In the genomic region with DNA sequence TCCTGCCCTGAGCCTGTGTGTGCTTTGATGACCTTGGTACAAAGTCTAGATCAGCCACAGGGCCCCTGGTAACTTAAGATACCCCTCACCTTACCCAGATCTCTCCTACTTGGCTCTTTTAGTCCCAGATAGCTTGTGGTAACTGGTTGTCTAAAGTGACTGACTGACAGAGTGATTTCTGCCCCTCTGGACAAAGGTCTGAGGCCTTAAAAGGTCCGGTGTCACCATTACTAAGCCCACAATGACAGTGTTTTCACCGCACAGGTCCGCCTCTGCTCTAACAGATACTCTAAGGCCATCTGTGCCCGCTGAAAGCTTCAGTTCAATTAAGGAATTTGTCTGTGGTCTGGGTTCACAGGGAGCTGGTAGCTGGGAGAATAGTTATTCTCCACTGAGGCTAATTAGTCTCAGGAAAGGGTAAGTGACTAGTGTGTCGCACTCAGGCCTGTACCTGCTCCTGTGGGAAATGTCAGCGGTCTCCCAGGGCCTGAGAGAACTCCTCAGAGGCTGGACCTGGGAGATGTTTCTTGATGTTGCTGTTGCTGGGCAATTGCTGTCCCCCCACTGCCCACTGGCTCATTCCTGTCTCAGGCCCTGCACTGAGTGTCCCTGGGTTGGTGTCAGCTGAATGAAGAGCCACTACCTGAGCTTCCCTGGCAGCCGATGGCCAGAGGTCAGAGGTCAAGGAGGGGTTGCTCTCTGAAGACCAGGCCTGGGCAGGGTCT, we compare ENCODE assay signal across 9 mouse cellular contexts. TPM values are rescaled to one million over a fixed set of nuclear protein-coding genes. Genes with fewer than 3 reads are reported as not detected.
DNase-seq lines count a peak whose midpoint lies in the region; ATAC-seq and TF ChIP-seq lines count a peak whose summit lies in the region.
"Had no signal": no experiment of that assay in that cellular context is flagged by ENCODE, and none has a peak within 500 bp of the region (broad histone marks: within the 10 kb centered on the region; RNA-seq: fewer than 3 reads in every experiment).

No protein-coding gene starts in this region.

- no peak for ATAC-seq in granulocyte monocyte progenitor cell, adult 5-6 weeks (replicated peaks; ENCODE audit: poor library complexity, severe bottlenecking)

- no peak overlapping the region for H3K4me3 ChIP-seq in heart, embryonic 10.5 days
- no peak overlapping the region for H3K4me3 ChIP-seq in thymus, adult 2 months (ENCODE audit: control insufficient read depth, insufficient read depth, low read length)

- H3K27ac ChIP-seq in heart, embryonic 10.5 days, result peak overlapping the region; percentile 85
- H3K27ac ChIP-seq in thymus, adult 2 months (ENCODE audit: control insufficient read depth, insufficient read depth, low read length), result peak overlapping the region; percentile 81

- TF ChIP-seq POLR2A in thymus, adult 2 months (IDR thresholded peaks at IDR 0.05; ENCODE audit: control insufficient read depth, extremely low read depth, insufficient read depth, low read length, poor library complexity), result no peak

- WGBS in heart, embryonic 10.5 days, result 61% methylated on average over 7 of the region's 7 CpGs
- WGBS in thymus, adult 2 months, result 51% methylated on average over 7 of the region's 7 CpGs

- no peak for DNase-seq in heart, embryonic 10.5 days (ENCODE audit: low spot score)
- no peak for DNase-seq in heart, postnatal 10 days
- no peak for DNase-seq in thymus, adult 2 months
- no peak for DNase-seq in thymus, adult 18-20 months
- peak; percentile 35 for DNase-seq in kidney, postnatal 10 days
- DNase-seq in cerebellum, postnatal 4 days (ENCODE audit: low spot score in 2 of 2), result no peak
- DNase-seq in right cerebral cortex, postnatal 36 days (ENCODE audit: low spot score in 2 of 2), result no peak
- DNase-seq: retina, postnatal 1 day had no signal

- H3K36me3 ChIP-seq in heart, embryonic 10.5 days, result no peaks in the 10 kb centered on the region
- H3K36me3 ChIP-seq in thymus, adult 2 months (ENCODE audit: control insufficient read depth, insufficient read depth, low read length), result no peaks in the 10 kb centered on the region

- peaks cover 80% of the 10 kb centered on the region for H3K4me1 ChIP-seq in heart, embryonic 10.5 days
- peaks cover 67% of the 10 kb centered on the region for H3K4me1 ChIP-seq in thymus, adult 2 months (replicated peaks; ENCODE audit: control insufficient read depth, insufficient read depth, low read length)

- intact Hi-C loops in heart, postnatal 10 days (cut with DNase I), result no loop called here

- H3K9me3 ChIP-seq in heart, embryonic 10.5 days, result no peaks in the 10 kb centered on the region

- H3K27me3 ChIP-seq in heart, embryonic 10.5 days (ENCODE audit: insufficient read depth, poor library complexity, severe bottlenecking), result peaks cover 5% of the 10 kb centered on the region; the same call in 1 of the 2 replicates
- no peaks in the 10 kb centered on the region for H3K27me3 ChIP-seq in thymus, adult 2 months (ENCODE audit: control insufficient read depth, insufficient read depth, low read length)

- TF ChIP-seq CTCF in thymus, adult 2 months (IDR thresholded peaks at IDR 0.05; ENCODE audit: borderline replicate concordance, control insufficient read depth, extremely low read depth, insufficient read depth, low read length, poor library complexity), result no peak

RNA-seq across cellular contexts. Expression of a gene that starts 41.1 kb away (rescaled TPM):
- 5.2 and 10.4 TPM in 2 replicates for polyA plus RNA-seq in heart, embryonic 10.5 days (2016; fragmentation: Nextera tagmentation; extraction: Ambion mirVana)
- 10 to 100 TPM; 36.9 to 42.5 TPM for total RNA-seq in heart, postnatal 10 days (2021)
- polyA plus RNA-seq in thymus, adult 2 months (2012; rRNA removed), result 182 and 287 TPM in 2 replicates
- 199 TPM in 2 replicates for total RNA-seq in granulocyte monocyte progenitor cell, adult 5-6 weeks (2014; fragmentation: Nextera tagmentation)
- total RNA-seq in granulocyte monocyte progenitor cell, adult 5-6 weeks (2017), result 91.5 and 99.4 TPM in 2 replicates
